Mouse (Mus musculus) induced T-regulatory cell, adult 2 months (primary cell): Measurements from ENCODE around the gene Hectd2.

Source experiments
- DNase-seq: peaks from one replicate; pipeline ENCODE4 v3.0.0-alpha.2; 2012; ENCODE audit warnings: low read depth

The Hectd2 gene

DNA sequence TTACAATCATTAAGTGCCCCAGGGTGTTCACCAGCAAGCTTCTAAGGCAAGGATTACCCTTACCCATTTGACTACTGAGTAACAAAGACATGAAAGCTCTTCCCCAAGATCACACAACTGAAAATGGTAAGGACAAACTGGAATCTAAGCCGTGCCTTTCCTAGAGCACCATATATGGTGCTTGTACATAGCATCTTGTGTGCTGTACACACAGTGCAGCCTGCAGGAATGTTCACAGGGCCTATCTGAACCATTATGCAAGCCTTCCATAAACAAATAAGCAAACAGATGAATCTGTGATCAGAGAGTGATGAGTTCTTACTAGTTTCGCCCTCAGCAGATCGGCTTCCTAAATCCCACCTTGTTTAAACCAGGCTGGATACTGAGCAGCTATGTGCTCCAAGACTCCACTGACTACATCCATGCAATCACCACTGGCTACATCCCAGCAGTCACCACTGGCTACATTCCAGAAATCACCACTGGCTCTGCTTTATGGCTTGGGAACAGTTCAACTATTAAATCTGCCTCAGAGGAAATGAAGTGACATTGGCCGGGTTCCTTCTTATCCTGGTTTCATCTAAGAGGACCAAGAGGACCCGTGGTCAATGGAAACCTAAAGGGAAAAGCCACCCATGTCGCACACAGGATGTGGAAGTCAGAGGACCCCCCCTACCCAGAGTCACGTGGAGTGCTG, 91.8 kb downstream of the Hectd2 start:
- DNase-seq, result no peak

DNA sequence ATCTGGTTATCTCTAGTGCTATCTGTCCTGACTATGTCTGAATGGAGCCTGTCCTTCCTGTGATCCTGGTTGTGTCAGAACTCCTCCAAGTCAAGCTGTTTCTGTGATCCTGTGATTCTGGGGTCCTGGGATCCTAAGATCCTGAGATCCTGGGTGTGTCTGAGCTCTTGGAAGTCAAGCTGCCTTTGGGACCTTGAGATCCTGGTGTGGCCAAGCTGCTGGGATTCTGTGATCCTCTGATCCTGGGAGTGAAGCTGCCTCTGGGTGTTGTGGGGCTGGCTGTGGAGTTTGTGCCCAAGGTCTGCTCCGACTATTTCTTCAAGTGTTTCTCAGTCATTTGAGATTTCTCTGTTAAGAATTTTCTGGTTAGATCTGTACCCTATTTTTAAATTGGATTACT, 98.2 kb downstream of the Hectd2 start:
- DNase-seq, result no peak

DNA sequence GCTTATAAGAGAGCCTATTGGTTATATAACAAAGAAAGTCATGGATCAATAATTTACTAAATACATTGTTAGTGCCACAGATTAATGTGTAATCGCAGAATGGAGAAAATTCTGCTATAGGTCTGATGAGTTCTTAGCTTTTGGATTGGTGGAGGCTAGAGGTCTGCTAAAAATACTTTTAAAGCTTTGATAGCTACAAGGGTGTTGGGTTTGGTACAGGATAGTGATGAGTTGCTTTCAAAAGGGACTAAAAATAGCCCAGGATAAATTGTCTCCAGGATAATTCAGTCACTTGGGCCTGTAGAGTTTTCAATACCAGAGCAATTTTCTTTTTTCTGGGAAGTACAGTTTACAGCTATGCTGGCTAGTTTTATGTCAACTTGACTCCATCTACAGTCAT, 108.3 kb downstream of the Hectd2 start:
- DNase-seq, result no peak

DNA sequence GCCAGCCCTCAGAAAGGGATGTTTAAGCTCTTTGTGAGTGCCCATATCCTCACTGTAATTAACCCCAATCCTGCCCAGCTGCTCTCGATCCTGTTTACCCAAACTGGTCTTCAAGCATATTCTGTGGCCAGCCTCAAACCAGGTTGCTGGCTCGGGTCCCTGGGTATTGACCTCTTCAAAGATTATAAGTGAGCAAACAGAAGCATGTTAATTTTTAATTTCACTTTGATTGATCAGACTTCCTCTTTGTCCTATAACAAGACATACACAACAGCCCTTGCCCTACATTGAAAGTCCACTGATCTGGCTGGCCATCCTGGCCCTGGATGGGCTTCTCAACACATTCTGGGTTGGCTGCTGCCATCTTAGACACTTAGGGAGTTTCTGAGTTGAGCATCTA, 109.5 kb downstream of the Hectd2 start:
- no peak for DNase-seq

DNA sequence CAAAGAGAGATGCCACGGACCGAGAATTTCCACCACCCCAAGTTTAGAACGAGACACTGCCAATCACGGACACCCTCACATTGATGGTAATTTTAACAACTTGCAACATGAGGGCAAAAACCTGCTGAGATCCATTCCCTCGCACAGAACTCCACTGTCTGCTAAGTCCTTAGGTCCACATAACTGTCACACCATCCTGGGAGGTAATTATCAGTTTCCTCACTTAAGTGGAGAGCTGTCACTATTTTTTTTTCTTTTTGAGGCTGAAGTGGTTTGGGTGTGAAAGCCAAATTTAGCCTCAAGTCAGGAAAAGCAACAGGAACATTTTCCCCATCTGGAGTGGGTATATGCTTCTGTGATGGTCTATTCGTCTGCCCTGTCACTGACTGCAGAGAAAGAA, 110.0 kb downstream of the Hectd2 start:
- DNase-seq, result no peak

DNA sequence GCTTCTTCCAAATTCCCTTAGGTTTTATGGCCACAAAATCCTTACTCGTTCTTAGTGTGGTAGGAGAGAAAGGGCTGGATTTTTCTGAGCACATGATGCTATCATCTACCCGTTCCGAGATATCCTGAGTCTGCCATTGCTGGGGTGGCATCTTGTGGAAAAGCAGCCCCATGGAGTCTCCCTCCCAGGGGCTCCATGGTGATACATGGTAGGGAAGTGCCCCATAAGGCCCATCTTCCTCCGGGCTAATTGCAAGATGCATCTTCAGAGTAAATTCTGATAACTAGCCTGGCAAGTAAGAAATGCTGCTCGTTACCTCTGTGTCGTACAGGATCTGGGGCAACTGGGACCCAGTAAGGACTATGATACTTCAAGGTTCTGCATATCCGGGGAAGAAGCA, 110.8 kb downstream of the Hectd2 start:
- DNase-seq, result no peak

DNA sequence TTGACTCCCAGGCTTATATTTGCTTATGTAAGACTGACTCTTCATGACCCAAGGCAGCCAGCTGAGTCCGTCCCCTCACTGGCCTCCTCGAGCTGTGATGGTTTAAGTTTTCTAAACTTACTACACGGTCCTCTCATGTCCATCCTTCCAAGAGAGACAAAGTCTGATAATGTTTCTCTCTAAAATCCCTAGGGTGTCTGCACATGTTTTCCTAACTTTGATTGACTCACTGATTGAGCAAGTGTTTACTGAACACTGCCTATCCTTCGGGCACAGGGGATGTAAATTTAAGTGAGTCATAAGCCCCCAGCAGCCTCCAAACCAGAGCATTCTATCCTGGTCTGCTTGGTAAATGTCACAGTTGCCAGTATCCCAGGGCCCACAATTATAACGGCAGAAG, 111.2 kb downstream of the Hectd2 start:
- DNase-seq, result no peak

DNA sequence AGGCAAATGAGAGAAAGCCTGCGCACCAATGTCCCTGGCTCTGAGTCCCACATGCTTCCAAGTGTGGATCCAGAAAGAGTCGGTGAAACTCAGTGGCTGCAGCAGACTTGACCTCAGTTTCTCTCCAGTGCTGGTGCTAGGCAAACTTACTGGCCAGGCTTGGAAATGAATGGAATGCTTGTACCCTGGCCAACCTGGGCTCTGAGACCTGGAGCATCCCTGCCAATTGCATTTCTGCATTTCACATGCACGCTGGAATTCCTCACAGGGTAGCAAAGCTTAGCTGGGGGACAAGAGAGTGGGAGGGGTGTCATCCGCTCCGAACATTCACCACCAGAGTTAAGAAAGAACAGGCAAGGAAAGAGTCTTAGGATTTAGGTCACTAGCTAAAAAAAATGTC, 112.0 kb downstream of the Hectd2 start:
- no peak for DNase-seq

DNA sequence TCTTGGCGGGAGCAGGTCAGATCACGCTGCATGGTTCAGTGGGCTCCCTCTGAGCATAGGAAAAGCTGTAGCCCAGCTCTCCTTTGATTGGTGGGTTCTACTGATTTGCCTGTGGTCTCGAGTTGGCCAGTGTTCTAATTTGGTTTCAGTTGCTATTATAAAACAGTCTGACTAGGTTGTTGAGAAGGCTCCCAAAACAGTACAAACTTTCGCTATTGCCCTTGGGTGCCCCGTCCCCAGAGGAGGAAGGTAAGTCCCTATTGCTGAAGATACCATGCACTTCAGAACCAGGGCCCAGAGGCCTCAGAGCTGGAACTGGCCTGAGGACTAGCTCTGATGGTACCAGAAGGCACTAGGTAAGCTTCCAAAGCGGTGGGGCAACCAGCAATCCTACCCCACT, 112.9 kb downstream of the Hectd2 start:
- DNase-seq, result no peak

DNA sequence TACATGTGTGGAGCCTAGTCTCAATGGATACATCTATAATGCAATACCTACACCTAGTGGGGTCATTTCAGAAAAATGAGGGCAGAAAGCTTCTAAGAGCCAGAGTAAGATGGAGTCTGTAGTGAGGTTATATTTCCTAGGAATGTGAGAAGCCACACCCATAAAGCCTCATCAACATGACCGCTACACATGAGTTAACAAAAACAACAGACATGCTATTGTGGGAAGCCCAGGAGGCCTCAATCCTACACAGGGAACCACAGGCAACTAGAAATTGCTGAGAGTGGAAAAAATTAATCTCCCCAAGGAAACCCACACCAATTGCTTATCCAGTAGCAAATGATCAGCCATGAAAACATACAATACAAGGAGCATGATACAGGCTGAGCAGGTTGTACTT, 113.7 kb downstream of the Hectd2 start:
- no peak for DNase-seq

DNA sequence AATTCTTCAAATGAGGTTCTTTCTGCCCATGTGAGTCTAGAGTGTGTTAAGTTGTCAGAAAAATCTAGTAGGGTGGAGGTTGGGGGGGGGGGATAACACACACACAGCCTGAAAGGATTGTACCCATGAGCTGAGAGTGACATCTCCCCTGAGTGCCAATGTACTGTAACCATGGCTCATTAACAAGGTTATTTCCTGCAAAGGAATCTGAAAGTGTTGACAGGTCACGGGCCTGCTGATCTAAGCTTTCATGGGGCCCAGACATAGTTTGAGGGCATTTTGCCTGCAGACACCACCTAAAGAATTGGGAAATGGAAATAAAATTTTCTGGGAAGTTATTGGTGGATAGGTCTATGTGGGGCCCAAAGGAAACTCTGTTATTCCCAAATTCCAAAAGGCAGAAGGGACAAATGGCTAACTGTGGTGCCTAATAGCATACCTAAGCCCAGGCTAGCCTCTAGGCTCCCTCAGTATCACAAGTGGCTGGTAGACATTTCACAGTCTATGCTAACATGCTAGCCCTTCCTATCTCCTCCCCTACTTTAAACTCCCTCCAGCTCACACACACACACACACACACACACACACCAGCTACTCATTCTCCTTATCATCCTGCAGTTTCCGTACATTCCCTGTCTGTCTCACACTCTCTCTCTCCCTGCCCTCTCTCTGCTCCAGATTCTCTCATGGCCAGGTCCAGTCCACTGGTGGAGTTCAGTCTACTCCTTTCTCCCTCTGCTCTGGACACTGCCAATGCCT, 114.6 kb downstream of the Hectd2 start:
- DNase-seq, result no peak

DNA sequence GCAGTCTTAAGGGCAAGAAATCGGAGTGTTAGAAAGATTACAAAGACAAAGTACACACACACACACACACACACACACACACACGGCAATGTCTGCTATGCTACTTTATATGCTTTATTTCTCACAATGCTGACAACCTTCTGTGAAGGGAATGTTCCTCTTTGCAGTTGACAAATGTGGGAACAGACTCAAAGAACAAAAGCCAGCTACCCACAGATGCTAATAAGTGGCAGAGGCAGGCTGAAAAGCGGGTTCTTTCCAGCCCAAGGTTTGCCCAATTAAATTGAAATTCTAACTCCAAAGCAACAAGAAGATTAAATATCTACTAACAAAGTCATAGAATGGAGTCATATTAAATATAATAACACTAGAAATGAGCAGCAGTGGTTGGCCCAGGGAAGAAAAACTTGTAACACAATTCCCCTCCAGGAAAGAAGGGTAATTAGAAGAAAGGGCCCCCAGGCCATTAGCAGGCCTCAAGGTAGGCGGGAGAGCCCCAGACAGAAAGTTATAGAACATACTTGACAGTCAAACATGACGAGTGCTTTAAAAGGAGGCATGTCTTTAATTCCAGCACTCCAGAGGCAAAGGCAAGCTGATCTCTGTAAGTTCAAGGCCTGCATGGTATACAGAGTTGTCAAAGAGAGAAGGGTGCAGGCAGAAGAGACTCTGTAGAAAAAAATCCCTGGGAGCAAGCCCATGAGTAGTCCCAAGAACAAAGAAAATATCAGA, 115.4 kb downstream of the Hectd2 start:
- DNase-seq, result no peak
